Mouse (Mus musculus) stomach, postnatal 0 days (tissue): ENCODE data around the gene Ablim2.

Experiments used
- CTCF ChIP-seq: IDR thresholded peaks from 2 replicates; pipeline ENCODE4 v1.5.1; 2016; ENCODE audit warnings: antibody characterized with exemption, low read depth, mild to moderate bottlenecking, moderate library complexity
- EP300 ChIP-seq: optimal IDR thresholded peaks from 2 replicates; pipeline ENCODE3; 2016; ENCODE audit warnings: antibody characterized with exemption

- no peak for TF ChIP-seq EP300
- TF ChIP-seq CTCF: no peak
Observed at GRCm38 (mm10) chr5:35739005-35739404, 18.7 kb upstream of the Ablim2 start.
